Mouse (Mus musculus) layer of hippocampus, postnatal 14 days (tissue): ENCODE results near the gene Babam2. TPM values are rescaled to one million over a fixed set of nuclear protein-coding genes. Genes with fewer than 3 reads are reported as not detected.

ENCODE experiments used
- DNase-seq, 2 experiments: peaks; one replicate each; pipeline ENCODE4 v3.0.0; 2021 to 2022; ENCODE audit warnings: low spot score in 2 of 2, mixed read lengths in 1 of 2
- total RNA-seq, 2 experiments: library from RNA; stranded (reverse); gene quantifications; 2 replicates each; pipeline ENCODE4 v1.2.3; 2021

The Babam2 gene
- total RNA-seq, 2 experiments from 2014 or later = 39.9 to 41.3 TPM

DNA sequence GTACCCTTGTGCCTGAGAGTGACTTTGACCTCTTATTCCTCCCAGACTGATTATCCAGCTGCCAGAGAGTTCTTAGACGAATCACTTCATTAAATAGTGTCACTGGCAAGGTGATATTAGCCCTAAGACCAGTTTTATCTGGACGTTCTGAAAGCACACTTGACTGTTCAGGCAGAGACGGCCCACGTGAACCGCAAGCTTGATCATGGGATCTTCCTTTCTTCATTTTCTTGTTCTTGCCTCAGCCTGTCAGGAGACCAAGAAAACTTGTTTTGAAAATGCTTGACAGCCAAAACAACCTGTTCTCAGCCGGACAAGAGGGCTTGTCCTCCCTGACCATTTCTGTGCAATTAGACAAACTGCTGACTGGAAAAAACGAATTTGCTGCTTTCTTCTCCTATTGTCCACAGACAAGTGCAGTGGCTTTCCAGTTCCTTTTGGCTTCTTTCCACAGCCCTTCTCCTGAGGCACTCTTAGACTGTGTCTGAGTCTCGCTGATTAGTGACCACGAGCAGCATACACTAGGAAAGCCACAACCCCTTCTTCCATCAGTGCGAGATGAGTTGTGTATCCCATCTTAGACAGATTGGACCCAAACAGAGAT lies 372.2 kb downstream of the Babam2 start:
- no peak for DNase-seq

DNA sequence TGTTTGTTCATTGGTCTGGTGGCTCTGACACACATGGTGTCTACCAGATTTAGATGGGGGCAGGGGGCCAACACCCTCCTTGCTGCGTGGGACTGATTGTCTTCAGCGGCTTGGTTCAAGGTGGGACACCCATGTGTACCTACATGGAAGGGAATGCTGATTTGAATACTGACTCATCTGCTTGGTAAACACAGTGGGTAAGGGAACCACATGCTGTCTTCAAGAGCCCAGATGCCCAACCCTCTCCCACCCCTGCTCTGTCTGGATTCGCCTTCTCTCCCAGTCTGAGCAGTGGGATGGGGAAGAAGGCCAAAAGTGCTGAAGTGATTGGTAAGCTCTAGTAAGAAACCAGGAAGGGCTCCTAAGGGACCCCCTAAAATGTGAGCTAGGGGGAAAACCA lies 373.3 kb downstream of the Babam2 start:
- peak in 1 of 2 experiments; percentile 22 for DNase-seq

DNA sequence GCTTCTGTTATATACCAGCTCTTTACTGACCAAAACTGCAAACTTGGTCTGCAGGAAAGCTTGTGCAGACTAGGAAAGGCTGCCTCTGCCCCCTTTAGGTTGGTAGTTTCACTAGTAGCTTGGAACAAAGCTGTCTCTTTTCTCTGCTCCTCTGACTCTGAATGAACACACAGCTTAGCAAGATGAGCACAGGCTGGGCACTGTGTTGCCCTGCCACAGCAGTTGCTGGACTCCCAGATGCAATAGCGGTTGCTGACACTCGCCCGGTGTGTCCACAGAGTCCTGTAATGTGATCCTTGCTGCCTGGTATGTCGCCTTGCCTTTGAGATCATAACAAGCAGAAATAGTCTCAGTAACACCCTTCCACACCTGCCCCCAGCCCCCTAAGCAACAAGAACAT lies 373.8 kb downstream of the Babam2 start:
- DNase-seq = no peak

DNA sequence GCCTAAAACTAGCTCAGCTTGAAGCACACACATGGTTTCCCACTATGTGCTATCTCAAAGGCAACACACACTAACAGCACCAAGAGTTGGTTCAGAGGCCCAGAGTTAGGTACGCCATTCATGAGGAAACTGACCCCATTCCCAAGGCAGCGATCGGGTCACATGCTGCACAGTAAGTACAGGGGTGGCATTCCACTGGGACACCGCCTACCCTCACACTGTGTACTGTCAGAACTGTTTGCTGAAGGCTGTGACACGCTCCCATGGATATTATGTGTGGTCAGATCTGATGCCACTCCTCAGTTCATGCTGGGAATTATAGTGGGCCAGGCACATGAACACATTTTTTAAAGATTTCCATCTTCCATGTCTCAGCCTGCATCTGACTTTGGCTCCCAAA lies 374.3 kb downstream of the Babam2 start:
- DNase-seq = no peak

DNA sequence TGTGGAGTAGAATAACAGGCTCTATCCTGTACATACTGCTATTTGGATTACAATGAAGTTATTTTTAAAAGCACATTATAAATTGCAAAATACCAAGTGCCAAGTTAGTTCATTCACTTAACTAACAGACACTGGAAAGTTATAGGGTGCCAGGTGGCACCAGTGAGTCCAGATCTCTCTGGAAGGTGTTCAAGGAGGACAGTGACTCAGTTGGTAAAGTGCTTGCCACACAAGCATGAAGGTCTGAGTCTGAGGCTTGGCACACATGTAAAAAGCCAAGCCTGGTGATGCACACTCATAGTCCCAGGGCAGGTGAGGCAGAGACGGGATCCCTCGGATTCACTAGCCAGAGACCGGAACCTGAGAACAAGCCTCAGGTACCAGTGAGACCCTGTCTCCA lies 375.4 kb downstream of the Babam2 start:
- no peak for DNase-seq

DNA sequence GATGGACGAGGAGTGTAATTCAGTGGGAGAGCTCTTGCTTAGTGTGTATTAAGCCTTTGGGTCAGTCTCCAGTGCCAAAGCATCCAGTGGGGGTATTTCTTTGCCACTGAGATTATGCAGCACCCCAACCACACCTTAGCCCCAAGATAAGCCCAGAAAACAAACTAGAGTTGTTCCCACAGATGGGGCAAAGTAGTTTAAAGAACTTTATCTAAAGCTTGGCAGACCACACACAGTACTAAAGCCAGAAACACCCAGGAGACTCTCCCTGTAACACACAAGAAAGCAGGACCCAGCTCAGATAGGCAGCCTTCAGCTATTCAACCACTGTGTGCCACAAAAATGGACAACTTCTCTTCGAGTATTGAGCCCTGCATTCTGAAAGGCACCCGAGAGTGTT lies 376.6 kb downstream of the Babam2 start:
- no peak for DNase-seq

DNA sequence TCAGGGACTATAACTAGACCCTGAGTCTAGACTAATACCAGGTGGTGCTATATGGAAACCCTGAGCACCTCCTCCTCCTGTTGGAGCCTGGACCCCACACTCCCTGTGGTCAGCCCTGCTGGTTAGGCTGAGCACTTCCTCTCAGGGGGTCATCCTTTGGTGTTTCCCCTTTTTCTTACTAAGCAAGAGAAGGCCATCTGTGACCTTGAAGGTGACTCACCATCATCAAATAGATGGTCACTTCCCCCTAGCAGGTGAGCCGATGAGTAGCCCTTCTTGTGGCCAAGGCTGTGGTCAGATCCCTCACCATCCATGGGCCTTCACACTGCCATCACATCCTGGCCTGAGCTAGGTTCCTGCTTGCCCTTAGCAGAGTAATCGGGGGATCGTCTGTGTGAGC lies 379.7 kb downstream of the Babam2 start:
- no peak for DNase-seq

DNA sequence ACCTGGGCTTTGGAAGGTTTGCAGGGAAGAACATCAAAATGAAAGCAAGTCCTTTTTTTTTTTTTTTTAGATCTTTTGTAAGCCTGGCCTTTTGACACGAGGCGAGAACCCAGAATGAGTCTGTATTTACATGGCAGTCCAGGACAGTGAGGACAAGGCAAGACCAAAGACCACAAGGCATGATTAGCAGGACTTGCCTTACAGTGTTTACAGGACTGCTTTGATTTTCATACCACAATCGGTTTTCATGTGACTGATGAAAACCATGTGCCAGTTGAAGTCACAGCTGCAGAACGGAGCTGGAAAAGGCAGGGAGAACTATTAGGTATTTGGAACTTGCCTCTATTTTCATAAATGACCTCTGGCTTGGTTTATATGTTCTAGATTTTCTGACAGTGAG lies 381.5 kb downstream of the Babam2 start:
- DNase-seq = no peak

DNA sequence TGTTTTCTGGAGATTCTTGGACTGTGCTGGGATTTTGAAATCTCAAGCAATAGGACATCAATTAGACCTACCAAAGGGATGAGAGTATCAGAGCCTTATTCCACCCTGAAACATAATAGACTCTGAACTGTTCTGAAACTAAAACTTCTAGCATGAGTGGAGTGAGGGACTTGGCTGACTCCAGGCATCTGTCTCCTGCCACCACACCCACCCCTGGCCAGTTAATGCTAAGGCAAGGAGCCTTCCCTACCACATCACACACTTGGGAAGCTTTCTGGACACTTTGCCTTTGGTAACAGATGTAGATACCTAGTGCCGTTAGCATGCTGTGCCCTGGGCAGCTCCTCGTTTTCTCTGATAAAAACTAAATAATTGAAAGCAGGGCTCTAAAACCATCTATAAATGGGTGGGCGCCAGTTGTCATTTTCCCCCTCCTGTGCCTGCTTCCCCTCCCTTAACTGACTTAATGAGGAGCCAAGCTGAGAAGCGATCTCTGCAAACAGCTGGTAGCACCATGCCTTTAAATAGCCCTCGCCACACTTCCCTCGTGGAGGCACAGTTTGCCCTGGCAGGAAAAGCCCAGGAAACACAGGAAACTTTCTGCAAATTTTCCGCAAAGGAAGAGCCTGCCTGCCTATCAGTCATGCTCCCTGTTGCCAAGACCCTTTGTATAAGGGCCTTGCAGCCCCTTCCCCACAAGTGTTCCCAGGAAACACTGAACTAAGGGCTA lies 383.2 kb downstream of the Babam2 start:
- DNase-seq = no peak

DNA sequence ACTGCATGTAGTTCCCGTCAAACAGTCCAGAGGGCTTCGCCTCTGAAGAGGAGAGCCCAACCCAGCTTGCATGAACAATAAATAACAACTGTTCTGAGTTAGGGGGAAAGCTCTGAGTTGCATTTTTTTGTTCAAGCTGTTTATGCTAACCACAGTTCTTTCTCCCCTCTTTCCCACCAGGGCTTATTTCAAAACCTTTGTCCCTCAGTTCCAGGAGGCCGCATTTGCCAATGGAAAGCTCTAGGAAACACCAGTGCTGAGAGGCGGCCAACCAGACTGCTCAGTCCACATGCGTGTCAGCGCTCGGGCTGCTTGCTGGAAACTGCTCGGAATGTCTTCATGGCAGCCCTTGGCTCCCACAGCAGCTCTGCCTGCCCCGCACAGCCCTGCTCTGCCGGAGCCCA lies 386.9 kb downstream of the Babam2 start:
- no peak for DNase-seq

DNA sequence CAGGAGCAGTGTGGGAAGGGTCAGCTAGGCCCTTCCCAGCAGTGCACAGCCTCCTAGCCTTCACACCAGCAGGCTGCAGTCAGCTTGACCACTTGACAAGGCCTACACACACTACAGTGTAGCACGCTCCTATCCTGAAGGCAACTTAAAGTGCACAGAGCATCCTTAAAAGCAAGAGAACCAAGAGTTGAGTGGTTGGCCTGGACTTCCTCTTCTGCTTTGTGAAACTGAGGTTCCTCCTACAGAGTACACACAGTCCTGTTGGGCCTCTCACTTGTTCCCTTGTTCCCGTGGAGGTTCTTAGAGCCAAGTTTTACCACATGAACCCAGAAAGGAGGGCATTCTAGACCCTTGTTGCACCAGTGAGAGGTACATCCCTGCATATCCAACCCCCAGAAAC lies 388.1 kb downstream of the Babam2 start:
- no peak for DNase-seq

DNA sequence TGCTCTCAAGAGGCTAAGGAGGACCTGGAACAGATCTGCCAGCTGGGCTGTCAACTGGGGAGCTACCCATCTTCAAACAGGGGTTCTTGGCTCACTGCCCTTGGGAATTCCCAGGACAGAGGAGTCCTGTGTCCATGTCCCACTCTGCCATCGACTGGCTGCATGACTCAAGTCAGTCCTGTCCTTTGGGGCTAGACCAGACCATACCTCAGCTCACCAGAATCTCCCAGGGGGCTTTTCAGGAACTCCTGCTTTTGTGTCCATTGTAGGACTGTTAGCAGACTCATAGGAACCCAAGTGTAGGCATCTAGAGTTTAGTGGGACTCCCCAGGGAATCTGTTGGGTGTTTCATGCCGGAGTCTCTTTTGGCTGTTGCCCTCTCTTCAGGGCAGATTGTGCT lies 388.5 kb downstream of the Babam2 start:
- no peak for DNase-seq

DNA sequence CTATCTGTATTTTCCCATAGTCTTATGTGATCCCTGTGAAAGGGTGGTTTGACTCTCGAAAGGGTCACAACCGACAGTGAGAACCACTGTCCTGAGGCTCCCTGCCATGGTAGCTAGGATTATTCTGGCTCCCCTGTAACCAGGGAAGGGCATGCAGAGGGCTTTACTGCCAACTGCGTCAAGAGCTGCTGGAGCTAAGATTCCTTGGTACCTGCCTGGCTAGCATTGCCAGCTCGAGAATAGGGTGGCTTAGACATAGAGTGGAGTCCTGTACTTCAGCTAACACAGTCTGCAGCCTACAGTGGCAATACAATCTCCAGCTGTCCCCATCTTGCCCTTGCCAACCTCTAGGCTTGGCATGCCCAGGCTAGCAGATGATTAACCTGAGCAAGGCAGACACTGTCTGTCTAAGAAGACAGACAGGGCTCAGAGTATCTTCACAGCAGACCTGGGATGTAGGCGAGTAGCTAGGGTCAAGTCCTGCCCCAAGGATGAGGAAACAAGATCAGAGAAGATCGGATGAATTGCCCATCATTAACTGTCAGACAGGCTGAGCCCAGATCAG lies 389.1 kb downstream of the Babam2 start:
- DNase-seq = no peak

DNA sequence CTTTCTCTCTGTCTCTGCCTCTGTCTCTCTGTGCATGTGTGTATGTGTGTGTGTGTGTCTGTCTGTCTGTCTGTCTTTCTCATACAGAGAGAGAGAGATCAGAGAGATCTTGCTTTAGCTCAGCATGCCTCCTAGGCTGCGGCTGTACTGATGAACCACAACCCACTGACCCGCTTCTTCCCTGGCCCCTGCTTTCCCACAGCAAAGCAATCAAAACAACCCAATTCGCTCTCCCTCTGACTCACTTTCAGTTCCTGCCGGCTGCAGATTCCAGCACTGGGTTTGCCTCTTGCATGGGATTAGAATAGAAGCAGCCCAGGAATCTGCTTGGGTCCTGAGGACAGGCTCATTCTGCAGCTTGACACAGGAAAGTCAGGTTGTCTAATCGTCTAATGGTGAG lies 392.0 kb downstream of the Babam2 start:
- DNase-seq = no peak

DNA sequence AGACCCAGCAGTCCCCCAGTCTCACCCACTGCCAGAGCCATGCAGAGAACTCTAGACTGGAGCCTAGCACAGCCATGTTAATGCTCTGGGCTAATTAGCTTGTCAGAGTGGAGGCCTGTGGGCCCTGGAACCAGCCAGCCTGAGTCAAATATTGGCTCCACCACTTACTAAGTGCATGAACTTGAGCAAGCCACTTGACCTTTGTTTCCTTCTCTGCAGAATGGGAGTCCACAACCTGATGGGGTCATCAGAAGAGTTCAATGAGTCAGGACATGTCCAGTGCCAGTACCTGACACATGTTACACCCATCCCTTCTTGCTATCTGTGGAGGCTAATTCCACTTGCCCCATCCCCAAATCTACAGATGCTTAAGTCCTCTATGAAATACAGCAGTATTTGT lies 394.8 kb downstream of the Babam2 start:
- DNase-seq = no peak

DNA sequence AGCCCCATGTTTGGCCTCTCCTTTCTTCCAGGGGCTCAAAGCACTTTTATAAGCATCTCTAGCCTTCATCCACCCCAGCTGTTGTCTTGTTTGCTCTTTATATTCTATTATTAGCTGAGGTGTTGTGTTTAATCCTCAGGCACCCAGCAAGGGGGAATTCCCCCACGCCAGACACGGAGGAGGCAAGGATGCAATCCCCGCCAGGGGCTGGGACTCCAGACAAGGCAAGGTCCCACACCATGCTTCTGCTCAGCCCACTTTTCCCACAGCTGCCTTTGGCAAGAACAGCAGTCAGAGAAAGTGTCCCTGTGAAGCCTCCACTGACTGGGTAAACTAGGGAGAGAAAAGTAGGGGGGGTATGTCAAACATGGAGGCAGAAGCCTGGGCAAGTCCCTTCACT lies 401.2 kb downstream of the Babam2 start:
- no peak for DNase-seq

DNA sequence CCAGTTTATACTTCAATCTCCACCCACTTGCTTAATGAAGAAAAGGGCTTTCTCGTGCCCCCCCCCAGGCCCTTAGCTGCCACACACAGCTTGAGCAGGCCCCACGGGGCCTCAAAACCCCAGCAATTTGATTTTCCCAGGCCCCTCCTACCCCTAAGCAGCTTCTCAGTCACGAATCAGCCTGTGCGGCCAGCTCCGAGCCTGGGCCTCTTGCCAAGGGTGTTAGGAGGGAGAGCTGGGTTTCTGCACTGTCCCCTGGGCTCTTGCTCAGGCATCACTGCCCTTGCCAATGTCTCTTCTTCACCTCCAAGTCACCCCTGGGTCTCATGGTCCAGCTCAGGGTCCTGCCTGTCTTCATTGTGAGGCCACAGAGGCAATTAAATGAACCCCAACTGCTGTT lies 405.0 kb downstream of the Babam2 start:
- DNase-seq = peak in 1 of 2 experiments; percentile 32

DNA sequence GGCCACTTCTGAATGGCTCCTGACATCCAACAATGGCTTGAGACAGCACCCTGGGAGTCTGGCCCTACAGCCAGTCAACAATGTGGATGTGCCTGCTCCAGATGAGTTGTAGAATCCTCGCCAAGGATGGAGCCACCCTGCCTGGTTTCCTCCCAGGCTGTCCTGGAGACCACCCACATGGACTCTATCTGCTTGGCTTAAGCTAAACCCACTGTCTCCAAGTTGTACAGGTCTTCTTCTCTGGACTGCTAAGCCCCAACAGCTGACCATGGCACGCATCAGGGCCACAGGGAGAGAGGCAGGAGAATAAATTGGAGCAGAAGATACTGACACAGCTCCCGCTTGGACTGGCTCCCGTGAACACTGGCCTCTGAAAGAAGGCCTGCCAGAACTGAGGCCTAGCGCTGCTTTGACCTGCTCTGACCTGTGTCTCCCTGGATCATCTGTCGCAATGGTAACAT lies 405.5 kb downstream of the Babam2 start:
- no peak for DNase-seq

DNA sequence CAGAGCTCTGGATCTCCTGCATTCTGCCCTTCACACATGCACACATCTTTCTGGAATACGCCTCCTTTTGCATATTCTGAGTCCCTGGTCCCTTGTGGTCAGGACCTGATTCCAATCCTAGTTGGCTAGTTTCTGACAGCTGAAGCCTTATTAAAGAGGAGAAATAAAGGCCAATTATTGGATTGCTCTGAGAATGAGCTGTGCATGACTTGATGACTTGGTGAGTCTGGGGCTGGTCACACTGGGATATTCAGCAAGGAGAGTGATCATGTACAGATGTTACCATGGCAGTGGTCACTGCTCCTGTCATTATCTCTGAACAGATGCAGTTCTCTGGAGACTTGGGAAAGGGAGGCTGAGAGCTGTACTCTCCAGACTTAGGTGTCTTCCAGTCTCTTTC lies 406.1 kb downstream of the Babam2 start:
- DNase-seq = no peak

DNA sequence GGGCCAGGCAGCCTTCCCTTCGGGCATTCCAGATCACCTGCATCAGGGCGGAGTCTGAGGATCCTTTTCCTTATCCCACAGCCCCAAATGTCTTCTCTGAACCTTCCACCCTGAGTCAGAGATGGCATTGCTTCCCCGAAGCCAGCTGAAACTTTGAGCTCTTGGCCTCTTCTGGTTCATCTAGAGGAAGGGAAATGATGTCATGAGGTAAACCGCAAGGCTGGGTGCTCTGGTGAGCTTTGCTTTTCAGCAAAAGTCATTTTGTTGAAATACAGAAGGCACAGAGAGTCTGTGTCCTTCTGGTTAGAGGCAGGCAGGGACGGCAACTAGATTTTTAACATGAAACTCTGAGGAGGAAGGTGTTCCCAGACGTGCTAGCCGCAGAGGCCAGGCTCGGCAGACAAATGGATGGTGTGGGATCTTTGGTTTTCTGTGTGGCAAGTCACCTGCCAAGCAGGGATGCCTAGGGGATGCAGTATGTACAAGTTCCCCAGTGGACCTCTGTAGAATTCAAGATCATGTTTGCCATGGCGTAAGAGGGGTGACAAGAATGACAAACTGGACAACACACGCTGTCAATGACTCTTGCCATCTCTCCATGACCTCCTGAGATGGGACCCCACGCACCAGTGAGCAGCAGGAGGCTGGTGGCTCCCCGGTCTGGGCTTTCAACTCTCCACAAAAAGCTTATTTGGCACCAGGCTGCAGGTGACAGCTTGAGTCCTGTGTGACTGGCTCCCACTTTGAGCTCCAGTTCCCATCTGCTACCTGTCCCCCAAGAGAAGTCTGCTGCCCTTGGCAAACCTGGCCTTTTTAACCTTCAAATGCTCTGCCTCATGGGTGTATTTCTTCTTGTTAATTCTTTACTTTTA lies 406.9 kb downstream of the Babam2 start:
- peak in 1 of 2 experiments; percentile 15 for DNase-seq

DNA sequence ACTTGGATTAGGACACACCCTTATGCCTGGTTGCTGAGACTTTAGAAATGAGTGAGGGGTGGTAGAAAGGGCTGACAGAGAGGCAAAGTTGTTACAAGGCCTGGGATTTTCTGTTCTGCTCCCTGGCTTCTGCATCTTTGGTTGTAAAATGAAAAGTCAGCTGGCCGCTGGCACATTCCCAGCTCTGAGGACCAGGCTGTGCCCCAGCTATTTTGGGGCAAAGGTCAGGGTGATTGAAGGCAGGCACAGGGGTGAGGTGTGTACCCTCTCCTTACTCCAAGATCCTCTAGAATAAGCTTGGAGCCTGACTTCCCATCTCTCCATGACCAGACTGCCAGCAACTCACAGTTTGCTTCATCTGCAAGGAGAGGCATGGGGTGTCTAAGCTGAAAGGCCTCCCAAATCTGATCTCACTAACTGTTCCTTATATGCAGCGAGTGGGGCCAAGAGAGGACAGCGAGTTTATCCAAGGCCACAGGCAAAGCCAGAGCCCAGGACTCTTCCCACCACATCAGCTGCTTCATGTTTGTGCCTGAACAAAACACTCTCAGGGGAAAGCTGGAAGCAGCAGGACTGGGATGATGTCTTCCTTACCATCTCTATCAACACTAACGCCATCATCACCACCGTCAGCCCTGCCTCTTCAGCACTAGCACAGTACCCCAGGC lies 409.1 kb downstream of the Babam2 start:
- DNase-seq = no peak
